Comparison of ENCODE assay signal across 27 mouse cellular contexts in the genomic region with DNA sequence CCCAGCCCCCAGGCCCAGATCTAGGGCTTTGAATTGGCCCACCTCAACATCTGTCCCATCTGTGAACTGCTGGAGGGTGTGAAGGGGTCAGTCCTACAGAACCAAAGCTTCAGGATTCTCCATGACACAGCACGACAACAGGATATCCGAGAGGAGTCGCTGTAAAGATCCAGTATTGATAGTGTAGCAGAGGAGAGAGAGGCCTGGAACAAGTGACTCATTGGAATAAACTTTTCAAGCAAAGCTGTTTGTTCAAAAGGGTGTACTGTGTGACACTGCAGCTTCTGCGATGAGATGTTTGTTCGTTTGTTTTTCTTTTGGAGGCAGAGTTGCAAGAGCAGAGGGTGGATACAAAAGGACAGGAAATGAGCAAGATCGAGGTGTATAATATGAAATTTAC.
"Had no signal": no experiment of that assay in that cellular context is flagged by ENCODE, and none has a peak within 500 bp of the region (broad histone marks: within the 10 kb centered on the region; RNA-seq: fewer than 3 reads in every experiment).

No protein-coding gene starts in this region.

- H3K9me3 ChIP-seq: heart, embryonic 13.5 days; heart, embryonic 15.5 days; hindbrain, embryonic 13.5 days; hindbrain, embryonic 15.5 days; kidney, embryonic 15.5 days; limb, embryonic 13.5 days; limb, embryonic 15.5 days; liver, embryonic 13.5 days; liver, embryonic 15.5 days had no signal

- H3K27ac ChIP-seq: heart, adult 2 months; heart, embryonic 13.5 days; heart, embryonic 15.5 days; hindbrain, embryonic 13.5 days; hindbrain, embryonic 15.5 days; hindbrain, postnatal 0 days; kidney, embryonic 15.5 days; kidney, postnatal 0 days; limb, embryonic 13.5 days; limb, embryonic 15.5 days; liver, embryonic 13.5 days; liver, embryonic 15.5 days had no signal

- ATAC-seq: hindbrain, postnatal 0 days; intestine, embryonic 16.5 days had no signal

- H3K4me1 ChIP-seq: heart, embryonic 13.5 days; heart, embryonic 15.5 days; hindbrain, embryonic 13.5 days; hindbrain, embryonic 15.5 days; kidney, embryonic 15.5 days; limb, embryonic 13.5 days; limb, embryonic 15.5 days; liver, embryonic 13.5 days; liver, embryonic 15.5 days had no signal

- H3K4me2 ChIP-seq: heart, embryonic 11.5 days; heart, embryonic 13.5 days; heart, embryonic 15.5 days; hindbrain, embryonic 13.5 days; hindbrain, embryonic 15.5 days; kidney, embryonic 15.5 days; limb, embryonic 13.5 days; limb, embryonic 15.5 days; liver, embryonic 13.5 days; liver, embryonic 15.5 days had no signal

- H3K4me3 ChIP-seq: heart, adult 2 months; heart, embryonic 13.5 days; heart, embryonic 15.5 days; hindbrain, embryonic 13.5 days; hindbrain, embryonic 15.5 days; kidney, embryonic 15.5 days; limb, embryonic 13.5 days; limb, embryonic 15.5 days; liver, embryonic 13.5 days; liver, embryonic 15.5 days had no signal

- H3K9ac ChIP-seq: heart, embryonic 13.5 days; heart, embryonic 15.5 days; hindbrain, embryonic 13.5 days; hindbrain, embryonic 15.5 days; kidney, embryonic 15.5 days; limb, embryonic 13.5 days; limb, embryonic 15.5 days; liver, embryonic 13.5 days; liver, embryonic 15.5 days had no signal

- DNase-seq: gastrocnemius, postnatal 14 days; gastrocnemius, postnatal 36 days; heart, adult 11 months; heart, adult 2 months; heart, postnatal 14 days; heart, postnatal 36 days; kidney, adult 11 months; kidney, adult 2 months; kidney, adult 9 months; kidney, postnatal 14 days; kidney, postnatal 36 days; layer of hippocampus, adult 9-11 months; layer of hippocampus, postnatal 36 days; left cerebral cortex, postnatal 4 days; liver, embryonic 13.5 days had no signal

- H3K36me3 ChIP-seq: heart, embryonic 13.5 days; heart, embryonic 15.5 days; hindbrain, embryonic 13.5 days; hindbrain, embryonic 15.5 days; kidney, embryonic 15.5 days; limb, embryonic 13.5 days; limb, embryonic 15.5 days; liver, embryonic 13.5 days; liver, embryonic 15.5 days had no signal

- H3K27me3 ChIP-seq: heart, embryonic 13.5 days; heart, embryonic 15.5 days; hindbrain, embryonic 13.5 days; hindbrain, embryonic 15.5 days; kidney, embryonic 15.5 days; limb, embryonic 13.5 days; limb, embryonic 15.5 days; liver, embryonic 13.5 days; liver, embryonic 15.5 days had no signal
